Mouse (Mus musculus): Measurements from ENCODE around the gene Ctdspl2. TPM values are rescaled to one million over a fixed set of nuclear protein-coding genes. Genes with fewer than 3 reads are reported as not detected.
"Not testable (repeated sequence)": the region's sequence is repeated elsewhere in the genome, so short reads cannot be mapped to it uniquely, and the experiment has no call there.

Gene Ctdspl2
- total and polyA plus RNA-seq, 3 experiments, result 5.3 to 107 (median 79.1) TPM

GRCm38 (mm10) chr2:122022284-122022683, 66.5 kb downstream of the Ctdspl2 start:
- Histone ChIP-seq H3K4me3 (ENCODE audit: low read depth, low read length) (no peak overlapping the region), H3K27me3 (ENCODE audit: insufficient read depth, low read length) (no peaks in the 10 kb centered on the region), H3K4me1 (ENCODE audit: insufficient read depth, low read depth, low read length) (peaks cover 13% of the 10 kb centered on the region), H3K36me3 (replicated peaks) (peaks cover 9% of the 10 kb centered on the region), H3K9me3 (replicated peaks) (no peaks in the 10 kb centered on the region)
- ATAC-seq (ENCODE audit: extremely low read depth, insufficient number of reproducible peaks, low FRiP score, poor library complexity, severe bottlenecking) (no peak), DNase-seq (ENCODE audit: low spot score) (no peak)
- TF ChIP-seq GATA2 (IDR thresholded peaks at IDR 0.05; ENCODE audit: borderline replicate concordance, low read depth, low read length) (no peak), GATA1 (IDR thresholded peaks at IDR 0.05; ENCODE audit: borderline replicate concordance, low read length) (no peak), POLR2AphosphoS5 (IDR thresholded peaks at IDR 0.05; ENCODE audit: insufficient replicate concordance, low read depth, low read length) (no peak), TAL1 (conservative IDR thresholded peaks at IDR 0.05; ENCODE audit: low read depth, low read length) (no peak), CTCF (IDR thresholded peaks at IDR 0.05; ENCODE audit: low read depth, low read length) (no peak)

GRCm38 (mm10) chr2:122027091-122027490, 71.3 kb downstream of the Ctdspl2 start:
- ATAC-seq (ENCODE audit: extremely low read depth, insufficient number of reproducible peaks, low FRiP score, poor library complexity, severe bottlenecking); H3K27me3 ChIP-seq (ENCODE audit: insufficient read depth, low read length); H3K36me3 ChIP-seq (replicated peaks); H3K9me3 ChIP-seq (replicated peaks); H3K4me3 ChIP-seq (ENCODE audit: low read depth, low read length); DNase-seq (ENCODE audit: low spot score): not testable (repeated sequence)
- H3K4me1 ChIP-seq (ENCODE audit: insufficient read depth, low read depth, low read length), result peaks cover 19% of the 10 kb centered on the region

GRCm38 (mm10) chr2:122027862-122028755, 72.3 kb downstream of the Ctdspl2 start, which contains the start of gene Eif3j1:
Eif3j1 (plus strand) TSS chr2:122028546.
- Histone ChIP-seq H3K27me3 (ENCODE audit: insufficient read depth, low read length) (no peaks in the 10 kb centered on the region), H3K9me3 (replicated peaks) (no peaks in the 10 kb centered on the region), H3K36me3 (replicated peaks) (peaks cover 16% of the 10 kb centered on the region), H3K4me1 (ENCODE audit: insufficient read depth, low read depth, low read length) (peaks cover 27% of the 10 kb centered on the region), H3K4me3 (ENCODE audit: low read depth, low read length) (peak within 1 kb of the TSS; percentile 93)
- ATAC-seq (ENCODE audit: extremely low read depth, insufficient number of reproducible peaks, low FRiP score, poor library complexity, severe bottlenecking) (peak; percentile 86), DNase-seq (ENCODE audit: low spot score) (peak; percentile 85)
- TF ChIP-seq POLR2AphosphoS5 (IDR thresholded peaks at IDR 0.05; ENCODE audit: insufficient replicate concordance, low read depth, low read length), result peak; percentile 67; the same call in 1 of the 2 replicates
- TF ChIP-seq TAL1 (conservative IDR thresholded peaks at IDR 0.05; ENCODE audit: low read depth, low read length), result no peak

- Histone ChIP-seq H3K27me3 (ENCODE audit: insufficient read depth, low read length) (no peaks in the 10 kb centered on the region), H3K4me1 (ENCODE audit: insufficient read depth, low read depth, low read length) (peaks cover 30% of the 10 kb centered on the region), H3K9me3 (replicated peaks) (no peaks in the 10 kb centered on the region), H3K4me3 (ENCODE audit: low read depth, low read length) (peak overlapping the region; percentile 93), H3K36me3 (replicated peaks) (peaks cover 23% of the 10 kb centered on the region)
- no peak for TF ChIP-seq CTCF (IDR thresholded peaks at IDR 0.05; ENCODE audit: low read depth, low read length)
- TF ChIP-seq GATA2 (IDR thresholded peaks at IDR 0.05; ENCODE audit: borderline replicate concordance, low read depth, low read length), result no peak
- no peak for TF ChIP-seq GATA1 (IDR thresholded peaks at IDR 0.05; ENCODE audit: borderline replicate concordance, low read length)
- TF ChIP-seq POLR2AphosphoS5 (IDR thresholded peaks at IDR 0.05; ENCODE audit: insufficient replicate concordance, low read depth, low read length), result no peak
- no peak for TF ChIP-seq TAL1 (conservative IDR thresholded peaks at IDR 0.05; ENCODE audit: low read depth, low read length)
- 0 out of 2 replicates have a peak, but pooled peaks have one; percentile 32 for ATAC-seq (ENCODE audit: extremely low read depth, insufficient number of reproducible peaks, low FRiP score, poor library complexity, severe bottlenecking)
- DNase-seq (ENCODE audit: low spot score), result no peak
These were observed 73.2 kb downstream of the Ctdspl2 start for GRCm38 (mm10) chr2:122028756-122029700.

GRCm38 (mm10) chr2:122031970-122032369, 76.2 kb downstream of the Ctdspl2 start:
- Histone ChIP-seq H3K4me3 (ENCODE audit: low read depth, low read length) (no peak overlapping the region), H3K36me3 (replicated peaks) (peaks cover 49% of the 10 kb centered on the region), H3K4me1 (ENCODE audit: insufficient read depth, low read depth, low read length) (peaks cover 40% of the 10 kb centered on the region), H3K27me3 (ENCODE audit: insufficient read depth, low read length) (no peaks in the 10 kb centered on the region), H3K9me3 (replicated peaks) (no peaks in the 10 kb centered on the region)
- ATAC-seq (ENCODE audit: extremely low read depth, insufficient number of reproducible peaks, low FRiP score, poor library complexity, severe bottlenecking) (no peak), DNase-seq (ENCODE audit: low spot score) (no peak)
- no peak for TF ChIP-seq POLR2AphosphoS5 (IDR thresholded peaks at IDR 0.05; ENCODE audit: insufficient replicate concordance, low read depth, low read length)
- no peak for TF ChIP-seq TAL1 (conservative IDR thresholded peaks at IDR 0.05; ENCODE audit: low read depth, low read length)
- TF ChIP-seq GATA1 (IDR thresholded peaks at IDR 0.05; ENCODE audit: borderline replicate concordance, low read length), result no peak
- no peak for TF ChIP-seq GATA2 (IDR thresholded peaks at IDR 0.05; ENCODE audit: borderline replicate concordance, low read depth, low read length)
- no peak for TF ChIP-seq CTCF (IDR thresholded peaks at IDR 0.05; ENCODE audit: low read depth, low read length)

- peak; percentile 59 for TF ChIP-seq TAL1 (conservative IDR thresholded peaks at IDR 0.05; ENCODE audit: low read depth, low read length)
- TF ChIP-seq POLR2AphosphoS5 (IDR thresholded peaks at IDR 0.05; ENCODE audit: insufficient replicate concordance, low read depth, low read length), result no peak
- ATAC-seq (ENCODE audit: extremely low read depth, insufficient number of reproducible peaks, low FRiP score, poor library complexity, severe bottlenecking) (peak; percentile 68), DNase-seq (ENCODE audit: low spot score) (no peak)
- H3K9me3 ChIP-seq (replicated peaks), result no peaks in the 10 kb centered on the region
- H3K27me3 ChIP-seq (ENCODE audit: insufficient read depth, low read length), result no peaks in the 10 kb centered on the region
- peaks cover 35% of the 10 kb centered on the region for H3K4me1 ChIP-seq (ENCODE audit: insufficient read depth, low read depth, low read length)
- H3K4me3 ChIP-seq (ENCODE audit: low read depth, low read length), result no peak overlapping the region
- H3K36me3 ChIP-seq (replicated peaks), result peaks cover 77% of the 10 kb centered on the region
These were observed 80.3 kb downstream of the Ctdspl2 start for GRCm38 (mm10) chr2:122036064-122036463.
